Mouse (Mus musculus) G1E (cell line): ENCODE measurements around the gene Kremen2.

ENCODE experiments used
- CTCF ChIP-seq: IDR thresholded peaks from 2 replicates; pipeline ENCODE4 v1.5.1; 2012; ENCODE audit warnings: low read depth, low read length, inconsistent platforms, mixed read lengths
- GATA1 ChIP-seq: IDR thresholded peaks from 2 replicates; pipeline ENCODE4 v1.6.1; 2012; ENCODE audit warnings: borderline replicate concordance, low read length, inconsistent platforms, mixed read lengths
- GATA2 ChIP-seq: IDR thresholded peaks from 2 replicates; pipeline ENCODE4 v1.6.1; 2012; ENCODE audit warnings: low read depth, low read length, inconsistent platforms, borderline replicate concordance
- TAL1 ChIP-seq: conservative IDR thresholded peaks from 2 replicates; pipeline ENCODE4 v1.6.1; 2012; ENCODE audit warnings: low read depth, low read length, inconsistent platforms, mixed read lengths

DNA sequence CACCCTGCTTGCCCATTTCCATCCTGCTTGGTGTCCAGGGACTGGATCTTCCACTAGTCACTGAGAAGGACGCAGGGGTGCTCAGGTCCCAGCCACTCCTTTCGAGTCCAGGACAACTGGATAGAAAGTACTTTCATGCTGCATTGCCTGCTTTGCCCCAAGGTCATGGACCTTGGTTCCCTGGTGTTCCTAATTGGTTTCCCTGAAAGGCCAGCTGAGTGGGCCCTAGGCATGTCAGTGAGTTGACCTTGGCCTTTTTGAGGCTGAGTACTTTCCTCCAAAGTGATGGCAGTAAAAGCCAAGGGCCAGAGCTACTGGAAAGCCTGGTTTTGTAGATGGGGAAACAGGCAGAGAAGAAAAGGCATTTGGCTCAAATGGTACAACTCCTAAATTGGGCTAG is 23.7 kb downstream of the Kremen2 start:
- TF ChIP-seq CTCF (no peak), GATA1 (no peak), TAL1 (no peak), GATA2 (no peak)
